Mouse (Mus musculus) left cerebral cortex, postnatal 4 days (tissue): ENCODE data around the gene Hlf. TPM values are rescaled to one million over a fixed set of nuclear protein-coding genes. Genes with fewer than 3 reads are reported as not detected.

Experiments used
- DNase-seq: peaks from one replicate; pipeline ENCODE4 v3.0.0-alpha.2; 2022
- intact Hi-C: fragments of 180-260 bp; cut with DNase I; formaldehyde crosslinking; loops from one replicate; pipeline ENCODE4 v1.15.1; 2025
- total RNA-seq, 2 experiments: library from RNA; stranded (reverse); gene quantifications; 2 replicates each; pipeline ENCODE4 v1.2.3; 2021

The Hlf gene
- total RNA-seq, 2 experiments from 2014 or later, result 24.6 to 26.3 TPM

DNA sequence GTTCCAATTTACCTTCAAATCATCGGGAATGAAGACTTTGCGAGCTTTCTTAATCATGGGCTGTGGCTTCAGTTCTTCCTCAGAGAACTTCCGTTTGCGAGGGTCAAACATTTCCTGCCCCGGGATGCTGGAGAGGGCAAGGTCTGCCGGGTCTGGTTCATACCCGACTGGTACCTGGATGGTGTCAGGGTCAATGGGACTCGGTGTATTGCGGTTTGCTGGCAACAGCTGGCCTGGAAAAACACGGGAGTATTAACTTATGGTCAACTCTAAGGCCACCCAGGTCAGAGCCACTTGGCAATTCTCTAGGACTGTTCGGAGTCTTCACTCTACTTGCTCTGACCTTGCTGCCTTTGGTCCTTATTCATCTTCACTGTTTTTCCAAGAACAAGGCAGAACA lies 44.9 kb downstream of the Hlf start:
- intact Hi-C loops, result no loop called here
- no peak for DNase-seq

DNA sequence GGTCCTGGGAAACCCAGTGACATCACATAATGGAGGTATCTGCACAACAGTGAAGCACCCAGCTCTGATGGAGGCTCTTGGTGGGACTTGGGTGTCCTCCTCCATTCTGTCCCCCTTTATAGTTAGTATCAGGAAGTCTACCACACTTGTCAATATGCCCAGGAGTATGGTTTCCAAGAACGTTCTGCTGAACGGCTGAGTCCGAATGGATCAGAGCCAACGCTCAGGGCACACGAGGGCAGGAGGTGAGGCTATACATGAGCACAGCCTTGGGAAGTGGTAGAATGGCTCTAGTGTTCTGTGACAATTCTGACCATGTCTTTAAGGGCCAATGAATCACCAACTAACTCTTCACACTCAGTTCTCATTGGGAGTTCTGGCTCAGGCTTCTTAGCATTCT lies 47.8 kb downstream of the Hlf start:
- intact Hi-C loops, result no loop called here
- no peak for DNase-seq

DNA sequence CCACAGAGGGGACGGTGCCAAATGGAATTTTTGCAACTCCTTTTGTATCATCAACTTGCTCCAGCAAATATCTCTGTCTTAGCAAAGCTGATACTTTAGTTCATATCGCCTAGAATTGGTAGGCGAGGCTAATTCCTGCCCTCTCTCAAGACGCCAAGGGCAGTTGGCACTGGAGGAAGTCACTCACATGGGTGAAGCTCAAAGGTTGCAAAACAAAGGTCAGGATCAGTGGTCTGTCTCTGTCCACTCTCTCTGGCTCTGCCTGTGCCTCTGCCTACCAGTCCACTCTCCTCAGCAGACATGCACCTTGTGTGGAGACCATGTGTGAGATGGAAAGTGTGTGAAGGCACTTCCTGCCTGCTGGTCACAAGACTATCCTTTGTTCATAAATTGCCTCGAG lies 48.4 kb downstream of the Hlf start:
- DNase-seq, result no peak
- intact Hi-C loops, result no loop called here

DNA sequence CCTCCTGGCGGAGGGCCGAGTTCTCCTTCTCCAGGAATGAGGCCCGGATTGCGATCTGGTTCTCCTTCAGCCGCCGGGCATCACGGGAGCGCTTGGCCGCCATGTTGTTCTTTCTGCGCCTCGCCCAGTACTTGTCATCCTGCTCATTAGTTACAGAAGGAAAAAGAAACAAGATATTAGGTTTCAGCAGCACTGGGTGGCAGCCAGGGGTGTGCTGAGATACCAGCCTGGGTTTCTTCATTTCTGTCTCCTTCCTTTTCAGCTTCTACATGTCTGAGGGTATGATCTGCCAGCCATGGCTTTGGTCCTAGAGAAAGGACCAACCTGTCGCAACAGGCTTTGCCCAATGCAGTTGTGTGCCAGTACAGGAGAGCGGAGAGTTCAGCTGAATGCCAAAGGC lies 49.9 kb downstream of the Hlf start:
- no peak for DNase-seq
- intact Hi-C loops, result no loop called here

DNA sequence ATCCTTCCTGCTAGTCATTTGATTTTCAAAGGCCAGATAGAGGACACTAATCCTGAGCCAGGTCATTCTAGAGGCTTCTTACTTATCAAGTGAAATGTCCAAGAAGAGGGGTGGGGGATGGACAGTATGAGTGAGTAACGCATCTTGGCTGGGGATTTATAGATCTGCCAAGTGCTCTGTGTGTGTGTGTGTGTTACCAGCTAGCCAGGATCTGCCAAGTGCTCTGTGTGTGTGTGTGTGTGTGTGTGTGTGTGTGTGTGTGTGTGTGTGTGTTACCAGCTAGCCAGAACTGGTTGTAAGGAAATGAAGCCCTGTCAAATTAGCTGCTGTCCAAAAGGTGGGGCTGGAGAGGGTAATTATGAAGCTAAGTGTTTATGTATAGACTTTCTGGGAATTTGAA lies 55.9 kb downstream of the Hlf start:
- no peak for DNase-seq
- intact Hi-C loops, result no loop called here

DNA sequence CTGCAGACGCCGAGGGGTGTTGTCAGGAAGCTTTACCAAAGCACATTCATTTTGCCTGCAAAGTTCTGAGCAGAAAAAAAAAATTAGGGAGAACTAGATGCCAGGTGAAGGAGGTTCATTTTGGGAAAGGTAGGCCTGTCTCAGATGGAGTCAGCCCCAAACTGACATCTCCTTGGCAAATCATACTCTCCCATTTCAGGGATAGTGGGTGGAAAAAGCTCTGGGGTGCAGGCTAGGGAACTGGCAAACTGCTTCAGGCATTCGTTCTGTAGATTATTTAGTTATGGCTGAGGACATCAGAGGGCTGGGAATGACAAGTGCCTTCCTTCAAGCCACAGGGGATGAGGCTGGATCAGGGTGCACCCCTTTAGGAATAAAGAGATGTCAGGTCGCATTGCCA lies 58.0 kb downstream of the Hlf start:
- intact Hi-C loops, result no loop called here
- DNase-seq, result no peak

DNA sequence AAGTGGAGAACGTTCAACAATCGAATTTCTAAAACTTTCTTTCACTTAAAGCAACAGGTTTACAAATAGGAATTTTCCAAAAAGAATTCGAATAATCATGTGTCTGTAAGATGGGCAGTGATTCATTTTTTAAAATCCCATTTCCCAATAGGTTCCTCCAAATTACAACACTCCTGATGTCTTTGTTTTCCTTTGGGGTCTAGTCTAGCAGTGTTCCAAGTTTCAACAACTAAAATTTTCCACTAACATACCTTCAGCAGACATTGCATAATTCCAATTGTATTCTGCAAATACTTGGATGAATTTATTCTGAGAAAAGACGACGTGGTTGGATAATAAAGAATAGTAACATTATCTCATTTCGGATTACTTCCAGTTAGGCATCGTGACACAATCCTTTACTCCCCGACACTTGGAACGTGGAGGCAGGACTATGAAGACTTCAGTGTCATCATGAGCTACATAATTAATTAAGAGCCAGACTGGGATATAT lies 60.4 kb downstream of the Hlf start:
- DNase-seq, result no peak
- intact Hi-C loops, result no loop called here

DNA sequence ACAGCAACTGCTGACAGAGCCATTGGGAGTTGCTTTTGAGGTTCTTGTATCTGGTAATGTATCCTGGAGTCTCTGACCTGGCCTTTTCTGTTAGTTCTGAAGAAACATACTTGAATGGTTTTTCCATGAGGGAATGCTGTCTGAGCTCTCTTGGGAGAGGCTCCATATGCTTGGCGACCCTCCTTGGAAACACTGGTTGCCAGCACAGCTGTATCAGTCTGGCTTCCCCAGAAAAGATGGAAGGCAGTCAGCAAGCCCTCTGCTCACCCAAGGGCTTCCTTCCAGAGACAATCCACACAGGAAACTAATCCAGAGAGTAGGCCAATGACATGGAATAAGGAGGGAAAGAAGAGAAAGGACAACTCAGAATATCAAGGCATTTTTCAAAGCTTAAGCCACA lies 63.9 kb downstream of the Hlf start:
- intact Hi-C loops, result no loop called here
- DNase-seq, result peak; percentile 11

DNA sequence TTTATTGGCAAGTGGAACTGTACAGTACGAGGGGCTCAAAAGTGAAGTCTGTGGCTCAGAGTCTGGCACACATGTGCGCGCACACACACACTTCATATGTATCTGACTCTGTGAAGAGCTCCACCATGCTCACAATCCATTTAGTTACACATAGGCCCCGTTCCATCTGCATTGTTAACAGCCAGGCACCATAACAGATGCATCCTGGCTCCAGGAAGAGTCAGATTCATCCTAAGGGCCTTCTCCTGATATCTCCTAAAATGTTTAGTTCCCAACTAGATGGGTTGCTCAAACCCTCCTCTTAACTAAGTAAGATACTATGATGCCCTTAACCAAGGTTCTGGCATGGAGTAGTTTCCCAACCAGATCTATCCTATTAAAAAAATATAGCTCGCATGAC lies 64.5 kb downstream of the Hlf start:
- no peak for DNase-seq
- intact Hi-C loops, result no loop called here

DNA sequence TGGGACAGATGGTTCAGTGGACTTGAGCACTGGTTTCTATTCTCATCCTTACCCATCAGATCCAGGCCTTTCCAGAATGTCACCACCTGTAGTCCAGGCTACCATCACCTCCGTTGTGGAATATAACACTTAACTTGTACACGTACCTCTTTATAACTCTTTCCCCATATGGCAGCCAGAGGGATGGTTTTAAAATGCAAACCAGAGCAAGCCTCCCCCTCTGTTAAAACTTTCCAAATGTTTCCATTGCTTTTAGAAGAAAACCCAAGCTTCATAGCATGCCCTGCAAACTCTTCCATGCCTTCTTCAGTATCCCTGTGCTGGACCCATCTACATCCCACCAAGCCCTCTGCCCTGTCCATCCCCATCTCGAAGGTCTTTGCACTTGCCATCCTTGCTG lies 66.1 kb downstream of the Hlf start:
- no peak for DNase-seq
- intact Hi-C loops, result no loop called here

DNA sequence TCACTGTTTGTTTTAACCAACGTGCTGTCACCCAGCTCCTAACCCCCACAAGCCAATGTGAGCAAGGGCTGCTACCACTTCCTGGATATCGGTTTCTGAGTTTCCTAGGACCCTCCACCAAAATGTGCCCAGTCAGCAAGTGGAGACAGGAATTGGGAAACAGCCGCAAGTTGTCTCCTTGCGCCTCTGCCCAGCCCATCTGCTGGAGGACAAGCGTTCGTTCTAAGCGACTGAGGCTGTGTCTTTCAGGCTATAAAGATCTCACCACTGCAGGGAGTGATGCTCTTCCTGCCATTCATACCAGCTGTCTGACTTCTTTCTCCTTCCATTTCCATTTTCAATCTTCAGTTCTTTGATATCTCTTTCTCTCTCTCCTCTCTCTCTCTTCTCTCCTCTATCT lies 69.8 kb downstream of the Hlf start:
- intact Hi-C loops, result no loop called here

DNA sequence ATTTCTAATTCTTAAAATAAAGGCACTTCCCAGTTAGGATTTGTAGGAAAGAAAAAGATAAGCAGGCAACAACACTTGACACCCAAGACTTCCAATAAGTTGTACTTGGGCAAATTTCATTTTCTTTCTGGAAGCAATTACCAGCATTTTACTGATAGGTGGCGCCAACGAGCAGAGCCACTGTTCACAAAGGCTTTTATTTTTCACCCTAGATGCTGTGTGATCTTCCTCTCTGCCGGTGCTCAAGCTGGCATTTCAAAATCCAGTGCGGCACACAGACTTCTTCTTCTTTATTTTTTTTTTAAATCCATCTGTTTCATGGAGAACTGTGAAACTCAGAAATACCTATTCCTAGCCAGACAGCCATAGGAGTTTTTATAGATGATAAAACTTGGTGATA lies 73.2 kb downstream of the Hlf start:
- DNase-seq, result peak; percentile 45
- intact Hi-C loops, result loop anchor here (10.0 kb wide), 1 partner anchor 297 kb away; no protein-coding TSS in a partner anchor

More for the DNA sequence above, 69.8 kb downstream of the Hlf start:
- DNase-seq, result no peak

DNA sequence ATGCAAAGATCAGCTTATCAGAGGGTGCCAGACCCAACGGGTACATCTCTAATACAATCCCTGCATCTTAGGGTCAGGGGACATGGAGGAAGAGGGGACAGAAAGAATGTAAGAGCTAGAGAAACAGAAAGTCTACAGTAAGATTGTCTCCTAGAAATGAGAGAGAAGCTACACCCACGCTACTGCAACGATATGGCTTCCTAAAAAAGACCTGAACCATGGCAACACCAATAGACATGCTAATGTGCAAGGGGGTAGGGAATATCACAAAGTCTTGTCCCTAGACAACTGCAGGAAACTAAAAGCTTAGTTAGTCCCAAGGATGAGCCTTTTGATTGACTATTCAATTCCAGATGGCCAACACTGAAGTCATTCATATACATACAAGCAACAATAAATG lies 76.1 kb downstream of the Hlf start:
- DNase-seq, result no peak
- intact Hi-C loops, result loop anchor here (10.0 kb wide), 1 partner anchor 300 kb away; no protein-coding TSS in a partner anchor

DNA sequence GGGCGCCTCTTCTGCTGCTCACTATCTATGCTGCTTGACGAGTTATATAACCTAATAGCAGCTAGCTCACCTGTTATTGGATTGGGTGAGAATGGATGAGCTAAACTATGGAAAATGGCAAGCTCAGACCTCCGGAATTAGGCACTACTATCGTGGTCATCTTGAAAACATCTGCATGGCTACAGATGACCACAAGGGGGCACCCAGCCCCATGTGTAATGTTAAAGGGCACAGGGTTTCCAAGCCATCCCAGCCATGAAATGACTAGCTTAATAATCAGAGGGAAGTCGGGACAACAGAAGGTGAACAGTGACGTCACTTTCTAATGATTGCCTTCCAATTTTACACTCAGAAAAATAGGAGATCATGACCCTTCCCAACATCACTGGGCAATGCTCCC lies 83.7 kb downstream of the Hlf start:
- intact Hi-C loops, result no loop called here

DNA sequence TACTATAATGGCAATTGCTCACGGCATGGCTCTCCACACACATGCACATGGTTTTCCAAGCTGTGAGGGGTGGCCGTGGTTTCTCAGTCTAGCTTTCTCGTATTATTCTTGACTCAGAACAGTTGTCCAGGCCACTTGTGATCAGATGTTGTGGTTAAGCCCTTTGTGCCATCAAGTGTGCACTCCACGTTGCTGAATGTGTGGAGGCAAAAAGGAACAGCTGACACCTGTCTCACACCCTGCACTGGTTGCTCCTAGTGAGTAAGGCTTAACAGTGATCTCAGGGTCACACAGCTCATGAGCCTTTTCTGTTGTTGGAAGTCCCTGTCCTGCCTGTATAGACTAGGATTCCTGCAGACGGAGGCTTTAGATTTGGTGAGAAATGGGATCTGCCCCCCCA lies 84.6 kb downstream of the Hlf start:
- intact Hi-C loops, result no loop called here
- DNase-seq, result no peak

More for the DNA sequence above, 83.7 kb downstream of the Hlf start:
- peak; percentile 72 for DNase-seq

DNA sequence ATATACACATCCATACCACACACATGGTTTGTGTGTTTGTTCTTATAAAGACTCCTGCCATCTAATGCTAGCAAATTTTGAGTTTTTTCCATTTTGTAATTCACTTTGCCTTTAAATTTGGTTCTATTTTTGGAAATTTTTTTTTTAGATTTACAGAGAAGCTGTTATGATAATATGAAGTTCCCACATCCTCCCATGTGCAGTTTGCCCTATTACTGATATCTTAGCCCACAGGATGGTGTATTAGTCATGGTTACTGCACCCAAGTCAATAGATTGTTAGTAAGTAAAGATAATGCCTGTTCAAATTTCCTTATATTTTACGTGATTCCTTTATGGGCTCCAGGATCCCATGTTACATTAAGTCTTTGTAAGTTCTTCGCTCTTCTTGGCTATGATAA lies 96.1 kb downstream of the Hlf start:
- no peak for DNase-seq
- intact Hi-C loops, result no loop called here

DNA sequence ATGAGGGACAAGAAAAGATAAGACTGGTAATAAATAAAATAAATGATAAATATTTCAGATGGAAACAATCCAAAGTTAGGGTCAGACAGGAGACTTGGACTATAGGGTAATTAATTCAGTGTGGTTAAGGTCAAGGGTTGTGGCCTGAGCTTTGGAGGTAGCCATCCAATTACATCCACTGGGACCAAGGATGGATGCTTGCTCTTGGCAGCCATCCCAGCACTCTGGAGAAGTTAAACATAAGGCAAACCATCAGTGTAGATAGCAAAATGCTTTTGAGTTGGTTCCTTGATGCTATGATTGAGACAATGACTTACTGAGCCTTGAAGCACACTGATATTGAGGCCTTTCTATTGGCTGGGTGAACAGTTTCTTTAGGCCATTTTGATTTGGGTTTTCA lies 97.9 kb downstream of the Hlf start:
- intact Hi-C loops, result no loop called here
- DNase-seq, result no peak

DNA sequence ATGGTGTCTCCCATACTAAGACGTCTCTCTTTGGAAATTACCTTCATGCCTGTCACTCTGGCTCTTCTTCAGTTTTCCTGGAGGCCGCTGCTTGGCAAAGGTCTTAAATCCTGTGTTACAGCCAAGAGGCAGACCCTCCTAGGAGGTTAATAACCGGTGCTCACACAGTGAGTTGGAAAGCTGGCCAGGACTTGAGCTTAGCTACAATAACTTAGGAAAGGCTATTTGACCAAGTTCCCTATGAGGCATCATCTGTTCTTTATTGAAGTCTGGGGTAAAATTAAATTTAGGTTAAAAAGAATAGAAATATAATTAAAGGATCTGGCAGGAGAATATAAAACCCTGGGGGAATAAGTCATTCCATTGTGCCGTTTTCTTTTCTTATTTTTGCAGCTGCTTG lies 99.5 kb downstream of the Hlf start:
- peak; percentile 30 for DNase-seq
- intact Hi-C loops, result no loop called here

DNA sequence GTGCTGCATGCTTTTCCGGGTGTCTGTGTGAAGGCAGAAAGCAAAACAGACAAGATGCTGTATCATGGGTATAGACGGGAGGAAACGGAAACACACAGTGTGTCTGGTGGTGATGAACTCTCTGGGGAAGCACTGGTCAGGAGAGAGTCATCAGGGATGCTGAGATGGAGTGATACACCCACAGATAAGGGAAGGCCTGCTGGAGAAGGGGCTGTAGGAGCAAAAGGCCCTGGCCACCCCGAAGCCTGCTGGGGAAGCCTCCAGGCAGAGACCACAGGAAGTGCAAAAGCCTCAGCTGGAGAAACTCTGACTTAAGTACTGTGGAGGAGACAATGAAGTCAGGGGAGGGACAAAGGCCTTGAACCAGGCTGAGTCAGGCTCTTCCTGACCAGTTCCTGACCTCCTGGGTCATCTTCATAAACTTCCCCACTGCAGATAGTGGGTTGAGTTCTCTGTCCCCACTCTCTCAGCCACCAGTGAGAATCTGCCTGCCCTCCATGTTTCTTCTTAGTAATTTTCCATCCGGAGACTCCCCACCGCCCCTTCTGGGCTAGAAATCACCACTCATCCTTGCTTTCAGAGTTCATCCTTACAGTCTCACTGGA lies 104.0 kb downstream of the Hlf start:
- intact Hi-C loops, result no loop called here
- DNase-seq, result no peak
